Mouse (Mus musculus) cerebellum, adult 2 months (tissue): ENCODE measurements at regions not wholly inside any gene's neighbourhood (a gene's known extent, or its start where the extent isn't known, plus 50 kb on each side); places are given as distances from the start of the nearest gene placed in this dataset.

Experiments used
- DNase-seq, 2 experiments: peaks; one replicate each; pipeline ENCODE4 v3.0.0; 2021
- H3K27ac ChIP-seq: fragments of 200-500 bp; 2 replicates; pipeline ENCODE4 v1.5.1; 2012; ENCODE audit warnings: low read length, control low read depth, inconsistent platforms; ENCODE audit not compliant: insufficient read depth
- H3K27me3 ChIP-seq: fragments of 200-500 bp; 2 replicates; pipeline ENCODE4 v1.6.1; 2012; ENCODE audit warnings: inconsistent platforms, mild to moderate bottlenecking, low read length, moderate library complexity; ENCODE audit not compliant: control insufficient read depth, insufficient read depth
- H3K4me1 ChIP-seq: fragments of 200-500 bp; 2 replicates; pipeline ENCODE4 v1.6.1; 2011; ENCODE audit warnings: low read length; ENCODE audit not compliant: control insufficient read depth, insufficient read depth
- H3K4me3 ChIP-seq: fragments of 200-500 bp; replicated peaks from 2 replicates; pipeline ENCODE3; 2011; ENCODE audit warnings: mild to moderate bottlenecking, low read depth, low read length, control low read depth; ENCODE audit not compliant: insufficient read depth
- CTCF ChIP-seq: fragments of 200-500 bp; IDR thresholded peaks from 2 replicates; pipeline ENCODE4 v1.5.1; 2011; ENCODE audit warnings: low read depth, mild to moderate bottlenecking, control low read depth, low read length, moderate library complexity, borderline replicate concordance; ENCODE audit not compliant: insufficient read depth
- POLR2A ChIP-seq: fragments of 200-500 bp; IDR thresholded peaks from 2 replicates; pipeline ENCODE4 v1.6.1; 2011; ENCODE audit warnings: low read length, control low read depth, borderline replicate concordance; ENCODE audit not compliant: insufficient read depth
- WGBS: fragments of 180-500 bp; shearing (Covaris S2); methylation state at CpG from one replicate; pipeline ENCODE4 v1.1.7; 2018; 5-methylcytosine and 5-hydroxymethylcytosine counted together

DNA sequence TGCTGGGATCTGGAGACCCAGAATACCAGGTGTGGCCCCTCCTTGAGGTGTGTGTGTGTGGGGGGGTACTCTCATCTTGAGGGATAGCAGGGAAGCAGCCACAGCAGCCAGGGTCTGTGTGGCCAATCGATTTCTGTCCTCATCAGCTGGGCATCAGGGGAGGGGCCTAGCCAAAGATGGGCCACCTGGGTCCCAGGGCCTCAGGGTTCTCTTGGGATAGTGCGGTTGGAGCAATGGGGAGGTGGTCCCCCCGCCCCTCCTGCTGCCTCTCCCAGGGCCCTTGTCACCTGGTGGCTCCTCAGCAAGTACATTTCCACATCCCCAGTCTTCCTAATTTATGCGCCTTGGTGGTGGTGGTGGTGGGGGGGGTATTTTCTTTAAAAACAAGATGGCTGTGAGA, 55.4 kb downstream of the Uncx start:
- H3K4me1 ChIP-seq: peaks cover 21% of the 10 kb centered on the region
- DNase-seq: no peak
- no peak overlapping the region for H3K4me3 ChIP-seq
- no peaks in the 10 kb centered on the region for H3K27me3 ChIP-seq
- 69% methylated on average over 4 of the region's 4 CpGs for WGBS
- TF ChIP-seq POLR2A: no peak
- no peak for TF ChIP-seq CTCF
- no peak overlapping the region for H3K27ac ChIP-seq

DNA sequence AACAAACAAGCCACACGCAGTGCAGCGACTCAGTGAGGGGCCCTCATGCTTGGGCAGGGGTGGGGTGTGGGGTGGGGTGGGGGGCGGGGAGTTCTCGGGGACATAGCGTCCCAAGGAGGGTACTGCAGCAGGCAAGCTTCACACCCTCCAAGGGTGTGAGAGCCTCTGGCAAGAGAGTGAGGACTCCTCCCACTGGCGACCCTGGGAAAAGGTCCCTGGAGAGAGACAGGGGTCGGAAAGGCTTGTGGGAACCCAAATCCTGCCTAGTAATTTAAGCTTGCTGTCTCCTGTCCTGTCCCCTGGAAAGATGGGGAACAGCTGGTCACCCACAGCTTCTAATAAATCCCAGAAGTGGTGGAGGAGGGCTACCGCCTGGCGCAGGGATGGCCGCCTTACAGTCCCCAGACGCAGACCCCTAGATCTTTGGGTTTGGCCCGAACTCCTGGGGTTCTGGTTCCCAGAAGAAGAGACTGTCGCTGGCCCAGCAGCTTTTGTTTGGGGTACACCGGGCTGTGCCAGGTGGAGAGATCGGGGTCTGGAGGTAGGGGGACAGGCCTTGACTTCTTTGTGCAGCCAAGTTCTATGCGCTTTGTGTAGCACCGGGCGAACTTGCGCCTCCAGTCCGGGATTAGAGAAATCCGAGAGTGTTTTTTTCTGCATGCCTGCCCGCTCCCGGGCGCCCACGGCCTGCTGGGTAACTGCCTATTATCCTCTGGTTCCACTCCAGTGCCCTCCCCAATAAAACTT, 56.1 kb downstream of the Uncx start:
- no peak for TF ChIP-seq POLR2A
- TF ChIP-seq CTCF: no peak
- no peak for DNase-seq
- H3K27ac ChIP-seq: no peak overlapping the region
- peaks cover 24% of the 10 kb centered on the region for H3K4me1 ChIP-seq
- 62% methylated on average over 25 of the region's 25 CpGs for WGBS
- no peaks in the 10 kb centered on the region for H3K27me3 ChIP-seq
- H3K4me3 ChIP-seq: no peak overlapping the region

DNA sequence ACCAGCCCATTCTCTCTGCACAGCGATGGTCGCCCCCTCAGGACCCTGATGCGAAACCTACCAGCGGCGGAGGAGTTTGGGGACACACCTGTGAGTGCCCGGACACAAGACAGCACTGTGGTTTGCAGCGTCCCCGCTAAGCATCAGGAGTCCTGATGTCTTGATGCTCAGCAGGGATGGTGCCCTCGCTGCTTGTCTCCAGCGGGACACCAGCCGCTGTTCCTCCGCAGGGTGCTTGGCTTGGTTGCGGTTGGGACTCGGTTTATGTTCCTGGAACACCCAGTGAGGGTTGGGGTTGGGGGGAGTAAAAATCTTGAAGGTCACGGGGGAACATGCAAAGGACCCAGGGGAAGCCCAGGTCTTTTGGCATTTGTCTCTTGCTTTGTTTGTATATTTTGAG, 56.9 kb downstream of the Uncx start:
- DNase-seq: no peak
- Histone ChIP-seq H3K27ac (no peak overlapping the region), H3K27me3 (no peaks in the 10 kb centered on the region), H3K4me1 (peaks cover 19% of the 10 kb centered on the region), H3K4me3 (no peak overlapping the region)
- no peak for TF ChIP-seq POLR2A
- TF ChIP-seq CTCF: no peak
- 52% methylated on average over 15 of the region's 15 CpGs for WGBS

DNA sequence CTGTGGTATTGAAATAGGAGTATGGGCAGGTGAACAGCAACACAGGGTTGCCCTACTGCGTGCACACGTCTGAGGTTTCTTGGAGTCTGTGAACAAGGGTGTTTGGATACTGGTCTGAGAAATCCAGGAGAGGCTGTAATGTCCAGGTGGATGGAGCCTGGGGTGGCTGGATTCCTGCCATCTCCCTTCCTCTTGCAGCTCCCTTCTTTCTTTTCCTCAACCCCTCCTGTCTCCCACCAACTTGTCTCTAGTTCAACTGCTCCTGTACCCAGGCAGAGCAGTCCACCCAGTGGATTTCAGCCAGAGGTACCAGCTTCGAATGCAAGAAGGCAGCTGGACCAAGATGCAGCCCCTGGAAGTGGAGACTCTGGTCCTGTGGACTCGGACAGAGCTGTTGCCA, 59.6 kb downstream of the Uncx start:
- Histone ChIP-seq H3K27ac (no peak overlapping the region), H3K27me3 (no peaks in the 10 kb centered on the region), H3K4me3 (no peak overlapping the region), H3K4me1 (peaks cover 22% of the 10 kb centered on the region)
- 29% methylated on average over 4 of the region's 4 CpGs for WGBS
- no peak for TF ChIP-seq CTCF
- TF ChIP-seq POLR2A: no peak
- peak in 1 of 2 experiments; percentile 47 for DNase-seq

DNA sequence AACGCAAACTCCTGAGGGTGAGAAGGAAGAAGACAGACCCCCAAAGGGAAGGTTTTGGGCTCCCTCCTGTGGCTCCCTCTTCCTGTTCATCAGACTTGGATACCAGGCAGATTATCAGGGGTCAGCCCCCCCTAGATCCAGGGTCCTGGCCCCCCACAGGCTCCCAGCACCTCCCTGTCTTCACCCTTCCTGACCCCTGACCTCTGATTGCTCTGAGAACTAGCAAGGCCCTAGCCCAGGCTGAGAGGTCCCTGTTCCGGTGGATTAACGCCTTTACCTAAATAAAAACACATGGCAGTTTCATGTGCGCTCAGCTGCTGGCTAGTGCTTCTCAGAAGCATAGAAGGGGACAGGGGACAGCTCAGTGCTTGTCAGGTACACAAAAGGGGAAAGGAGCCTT, 60.2 kb downstream of the Uncx start:
- Histone ChIP-seq H3K4me1 (peaks cover 27% of the 10 kb centered on the region), H3K4me3 (no peak overlapping the region), H3K27me3 (no peaks in the 10 kb centered on the region), H3K27ac (no peak overlapping the region)
- TF ChIP-seq POLR2A (no peak), CTCF (no peak)
- WGBS: 92% methylated on average over 4 of the region's 4 CpGs
- DNase-seq: no peak

DNA sequence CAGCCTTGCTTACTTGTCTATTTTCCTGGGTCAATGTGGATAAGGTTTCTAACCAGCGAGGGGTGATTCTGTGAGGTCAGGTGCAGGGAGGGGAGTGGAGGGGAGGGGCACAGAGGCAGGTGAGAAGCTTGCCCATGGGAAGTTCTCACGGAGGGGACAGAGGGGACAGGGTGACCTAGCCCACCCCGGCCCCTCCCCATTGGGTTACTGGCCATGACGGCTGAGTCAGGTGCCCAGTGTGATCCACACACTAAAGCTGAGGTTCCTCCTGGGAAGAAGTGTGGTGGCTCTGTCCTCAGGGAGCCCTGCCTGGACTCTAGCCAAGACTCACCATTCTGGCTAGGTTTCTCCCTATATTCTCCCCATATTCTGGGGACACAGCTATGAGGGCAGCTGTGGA, 61.0 kb downstream of the Uncx start:
- Histone ChIP-seq H3K27ac (no peak overlapping the region), H3K4me3 (no peak overlapping the region), H3K4me1 (peaks cover 32% of the 10 kb centered on the region), H3K27me3 (no peaks in the 10 kb centered on the region)
- TF ChIP-seq POLR2A (no peak), CTCF (no peak)
- DNase-seq: no peak
- WGBS: 53% methylated on average over 4 of the region's 4 CpGs

DNA sequence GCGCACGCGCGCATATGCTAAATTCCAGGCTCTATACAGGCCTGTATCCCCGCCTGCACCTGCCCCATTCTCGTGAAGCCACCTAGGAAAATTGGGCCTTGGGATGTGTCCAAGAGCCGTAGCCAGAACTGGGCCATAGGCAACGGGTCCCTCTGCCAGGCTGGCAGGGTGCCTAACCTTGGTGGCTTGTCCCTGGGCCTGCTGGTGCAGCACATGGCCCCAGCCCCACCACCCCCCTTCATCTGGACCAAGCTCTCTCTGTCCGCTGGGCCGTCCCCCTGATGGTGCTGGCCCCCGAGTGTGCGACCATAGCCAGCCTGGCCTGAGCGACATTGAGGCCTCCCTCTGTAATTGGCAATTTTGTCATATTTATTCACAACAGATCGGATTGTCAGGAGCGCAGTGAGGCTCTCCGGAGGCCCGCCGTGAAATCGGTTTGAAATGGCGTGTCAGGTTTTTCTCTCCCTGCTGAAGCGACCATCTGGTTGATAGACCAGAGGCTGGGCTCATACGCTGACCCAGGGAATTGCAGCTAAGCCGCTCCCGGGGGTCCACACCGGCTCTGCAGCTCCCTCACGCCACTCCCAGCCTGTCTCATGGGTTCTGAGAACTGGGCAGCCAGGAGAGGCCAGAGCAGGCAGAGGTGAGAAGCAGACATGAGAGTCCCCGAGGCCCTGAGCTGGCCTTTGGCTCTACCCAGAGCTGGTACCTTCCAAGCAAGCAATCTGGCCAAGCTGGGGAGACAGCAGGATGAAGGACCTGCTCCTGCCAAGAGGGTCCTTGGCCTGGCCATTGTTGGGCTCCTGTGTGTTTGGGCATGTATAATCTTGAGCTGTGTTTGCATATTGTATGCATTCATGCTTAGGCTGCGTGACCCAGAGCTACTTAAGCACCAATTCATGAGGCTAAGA, 67.6 kb downstream of the Uncx start:
- Histone ChIP-seq H3K4me3 (no peak overlapping the region), H3K27ac (peak overlapping the region; percentile 88), H3K27me3 (no peaks in the 10 kb centered on the region), H3K4me1 (peaks cover 58% of the 10 kb centered on the region)
- WGBS: 11% methylated on average over 28 of the region's 28 CpGs
- DNase-seq: peak; percentile 95 to 97
- TF ChIP-seq POLR2A (no peak), CTCF (no peak)

DNA sequence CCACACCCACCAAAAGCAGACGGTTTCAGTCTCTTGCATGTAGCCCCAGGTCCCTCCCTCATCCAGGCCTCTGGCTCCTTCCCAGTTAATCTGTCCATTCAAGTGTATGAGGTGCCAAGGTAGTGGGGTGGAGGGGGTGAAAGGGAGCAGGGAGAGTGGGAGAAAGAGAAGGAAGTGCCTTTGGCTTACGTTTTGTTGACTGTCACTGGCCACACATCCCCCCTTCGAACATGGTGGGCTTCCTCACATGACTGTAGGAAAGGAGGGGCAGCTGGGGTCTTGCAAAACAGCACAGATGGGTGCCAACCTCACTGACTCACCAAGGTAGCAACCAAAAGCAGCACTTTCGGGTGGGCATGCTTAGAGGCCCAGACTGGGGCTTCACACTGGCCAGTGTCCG, 68.9 kb downstream of the Uncx start:
- no peak overlapping the region for H3K27ac ChIP-seq

More for the DNA sequence above, 68.9 kb downstream of the Uncx start:
- H3K4me1 ChIP-seq: peaks cover 58% of the 10 kb centered on the region
- no peak overlapping the region for H3K4me3 ChIP-seq
- TF ChIP-seq POLR2A (no peak), CTCF (no peak)
- 66% methylated on average over 5 of the region's 5 CpGs for WGBS
- peak in 1 of 2 experiments; percentile 29 for DNase-seq
- H3K27me3 ChIP-seq: no peaks in the 10 kb centered on the region
